Mouse (Mus musculus) limb, embryonic 13.5 days (tissue): ENCODE results near the gene Tmem248. TPM values are rescaled to one million over a fixed set of nuclear protein-coding genes. Genes with fewer than 3 reads are reported as not detected.

Experiments
- polyA plus RNA-seq: library from polyadenylated mRNA; unstranded; fragments of >200 nt; fragmentation: Nextera tagmentation; extraction: Ambion mirVana; gene quantifications from 2 replicates; pipeline ENCODE4 v1.2.1, GENCODE M21; 2015

Tmem248 gene
- polyA plus RNA-seq, 1 experiment from 2014 or later: 34.7 TPM

Other genes with a start within 250 kb of the Tmem248 start
- 43.4 and 45.3 TPM in 2 replicates for gene Gusb, start 214.0 kb upstream of the Tmem248 start, polyA plus RNA-seq
- gene Asl, start 187.8 kb upstream of the Tmem248 start, polyA plus RNA-seq: 32.1 and 33.6 TPM in 2 replicates
- gene Crcp, start 187.8 kb upstream of the Tmem248 start, polyA plus RNA-seq: 45.6 and 47.3 TPM in 2 replicates
- 99.2 and 104 TPM in 2 replicates for gene Tpst1, start 143.8 kb upstream of the Tmem248 start, polyA plus RNA-seq
- 6.7 and 7.0 TPM in 2 replicates for gene Kctd7, start 72.2 kb upstream of the Tmem248 start, polyA plus RNA-seq
- gene Rabgef1, start 45.3 kb upstream of the Tmem248 start, polyA plus RNA-seq: 25.8 and 26.6 TPM in 2 replicates
- gene Sbds, start 38.4 kb downstream of the Tmem248 start, polyA plus RNA-seq: 62.4 and 64.3 TPM in 2 replicates
- 28.2 and 28.4 TPM in 2 replicates for gene Tyw1, start 38.5 kb downstream of the Tmem248 start, polyA plus RNA-seq
- 3.8 and 4.2 TPM in 2 replicates for gene Caln1, start 152.4 kb downstream of the Tmem248 start, polyA plus RNA-seq
- not detected in 2 replicates for gene A330070K13Rik, start 167.6 kb downstream of the Tmem248 start, polyA plus RNA-seq